Comparison of ENCODE assay signal across 24 mouse cellular contexts in the genomic region with DNA sequence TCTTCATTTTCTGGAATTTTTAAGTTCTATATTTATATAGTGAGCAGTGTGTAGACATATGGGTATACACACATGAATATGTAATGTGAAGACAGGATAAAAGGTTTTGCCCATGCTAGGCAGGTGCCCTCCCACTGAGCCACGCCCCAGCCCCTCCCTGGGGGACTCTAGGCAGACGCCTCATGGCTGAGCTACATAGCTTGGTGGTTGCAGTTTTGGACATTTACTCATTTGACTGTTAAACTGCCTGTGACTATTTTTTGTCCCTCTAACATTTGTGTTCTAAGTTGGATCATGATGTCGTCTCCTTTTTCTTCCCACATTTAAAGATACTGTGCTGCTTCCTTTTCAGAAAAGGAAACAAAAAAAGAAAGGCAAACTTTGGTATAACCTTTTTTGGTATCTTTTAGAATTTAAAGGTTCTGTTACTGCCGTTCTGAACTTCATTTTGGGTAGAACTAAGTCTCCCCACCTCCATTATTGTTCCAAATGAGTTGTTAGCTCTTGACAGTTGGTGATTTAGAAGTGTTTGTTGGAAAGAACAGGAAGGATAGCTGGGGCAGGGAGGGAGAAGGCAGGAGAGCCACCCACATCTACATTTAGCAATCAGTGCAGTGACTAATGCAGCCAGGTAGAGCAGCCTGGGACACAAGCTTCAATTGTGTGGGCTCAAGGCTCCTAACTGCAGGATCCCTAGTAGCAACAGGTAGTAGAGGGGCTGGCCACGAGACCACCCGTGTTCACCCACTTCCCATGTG.
DNase-seq lines count a peak whose midpoint lies in the region; ATAC-seq lines count a peak whose summit lies in the region.
"Had no signal": no experiment of that assay in that cellular context is flagged by ENCODE, and none has a peak within 500 bp of the region (broad histone marks: within the 10 kb centered on the region; RNA-seq: fewer than 3 reads in every experiment).

No protein-coding gene starts in this region.

- DNase-seq in frontal cortex, postnatal 25 days (ENCODE audit: low spot score in 2 of 2), result no peak
- DNase-seq in right cerebral cortex, adult 18-20 months, result peak; percentile 47
- DNase-seq in right cerebral cortex, postnatal 4 days, result no peak
- DNase-seq in right cerebral cortex, adult 2 months (ENCODE audit: low spot score in 2 of 2), result peak; percentile 18 to 35
- no peak for DNase-seq in ovary, postnatal 10 days (ENCODE audit: low spot score)
- no peak for DNase-seq in heart, postnatal 14 days
- DNase-seq: adrenal gland, postnatal 14 days; cerebellum, adult 11-12 months; gastrocnemius, postnatal 25 days; heart, adult 18-20 months; heart, postnatal 4 days; kidney, adult 9 months; kidney, postnatal 10 days; layer of hippocampus, postnatal 36 days; liver, embryonic 13.5 days; lung, adult 18-20 months; lung, postnatal 4 days; spleen, adult 18-20 months; thymus, adult 18-20 months; thymus, postnatal 36 days had no signal

- intact Hi-C loops in heart, postnatal 14 days (cut with DNase I), result no loop called here

- ATAC-seq in frontal cortex, adult (ENCODE audit: low TSS enrichment), result peak; percentile 72
- ATAC-seq: forebrain, embryonic 14.5 days; intestine, postnatal 0 days; lung, postnatal 0 days had no signal

Comparison
In these comparisons a context has a peak if more than half of its experiments do, and no peak if none do; other contexts are left out.
1. DNase-seq: peak in right cerebral cortex, adult 18-20 months (single experiment) and right cerebral cortex, adult 2 months (2 of 2); none in frontal cortex, postnatal 25 days (0 of 2), right cerebral cortex, postnatal 4 days (single experiment), ovary, postnatal 10 days (single experiment) and heart, postnatal 14 days (0 of 2).